Mouse (Mus musculus): Measurements from ENCODE around the gene Npw.
"Not testable (repeated sequence)": the region's sequence is repeated elsewhere in the genome, so short reads cannot be mapped to it uniquely, and the experiment has no call there.

DNA sequence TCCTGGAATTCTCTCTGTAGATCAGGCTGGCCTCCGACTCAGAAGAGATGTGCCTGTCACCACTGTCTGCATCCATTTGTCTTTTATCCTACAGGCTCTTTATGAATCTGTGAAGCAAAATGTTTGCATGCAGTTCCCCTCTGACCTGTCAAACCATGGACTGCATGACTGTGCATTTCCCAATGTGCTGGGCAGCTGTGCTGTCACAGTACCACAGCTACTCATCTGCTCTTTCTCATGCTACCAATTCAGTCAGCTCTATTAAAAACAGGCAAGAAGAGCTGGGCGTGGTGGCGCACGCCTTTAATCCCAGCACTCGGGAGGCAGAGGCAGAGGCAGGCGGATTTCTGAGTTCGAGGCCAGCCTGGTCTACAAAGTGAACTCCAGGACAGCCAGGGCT, 8.8 kb upstream of the Npw start:
- not testable (repeated sequence) for TF ChIP-seq CTCF, POLR2A (IDR thresholded peaks at IDR 0.05; ENCODE audit: insufficient read depth, low read depth, low read length)
